Mouse (Mus musculus) erythroblast, embryonic 14.5 days (primary cell): ENCODE data around the gene Gm10413. TPM values are rescaled to one million over a fixed set of nuclear protein-coding genes. Genes with fewer than 3 reads are reported as not detected.
"Not testable (repeated sequence)": the region's sequence is repeated elsewhere in the genome, so short reads cannot be mapped to it uniquely, and the experiment has no call there.

ENCODE experiments used
- H3K27me3 ChIP-seq: 2 replicates; pipeline ENCODE4 v1.6.1; 2012; ENCODE audit warnings: inconsistent platforms; ENCODE audit not compliant: control insufficient read depth
- H3K36me3 ChIP-seq: 2 replicates; pipeline ENCODE4 v1.6.1; 2012; ENCODE audit warnings: mild to moderate bottlenecking, inconsistent platforms; ENCODE audit not compliant: control insufficient read depth
- H3K4me1 ChIP-seq: 2 replicates; pipeline ENCODE4 v1.6.1; 2012; ENCODE audit warnings: inconsistent platforms; ENCODE audit not compliant: control insufficient read depth
- H3K4me3 ChIP-seq: replicated peaks from 2 replicates; pipeline ENCODE3; 2012; ENCODE audit warnings: moderate library complexity, mild to moderate bottlenecking, inconsistent platforms
- H3K9me3 ChIP-seq: 2 replicates; pipeline ENCODE4 v1.6.1; 2012; ENCODE audit warnings: low read length, inconsistent platforms, mixed read lengths; ENCODE audit not compliant: control insufficient read depth
- polyA plus RNA-seq: library from polyadenylated mRNA; stranded (reverse); fragments of >175 nt; gene quantifications from 2 replicates; pipeline ENCODE4 v1.2.3, GENCODE M21; 2012

Gene Gm10413
- not detected in 2 replicates for polyA plus RNA-seq

DNA sequence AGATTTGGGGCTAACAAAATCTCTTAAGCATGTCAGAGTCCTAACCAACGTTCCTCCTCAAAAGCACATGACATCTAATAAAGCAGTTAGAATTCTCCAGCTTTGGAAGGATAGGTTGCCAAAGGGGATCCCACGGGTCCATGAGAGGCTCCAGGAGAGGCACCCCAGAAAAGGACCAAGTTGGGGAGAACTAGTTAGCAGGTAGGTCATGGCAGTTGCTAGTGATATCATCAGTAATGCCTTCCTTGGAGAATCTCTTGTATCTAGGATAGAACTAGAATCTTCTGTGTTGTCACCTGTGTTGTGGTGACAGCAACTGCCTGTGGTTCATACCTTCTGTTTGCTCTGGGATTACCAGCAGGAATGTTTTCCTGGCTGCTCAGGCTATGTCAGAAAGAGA lies at the start of gene Gm10413:
Gene Gm10413 (plus strand): TSS at position 301 of the 400 bp plus-strand sequence.
- not testable (repeated sequence) for H3K4me3 ChIP-seq, H3K36me3 ChIP-seq, H3K9me3 ChIP-seq, H3K4me1 ChIP-seq, H3K27me3 ChIP-seq

DNA sequence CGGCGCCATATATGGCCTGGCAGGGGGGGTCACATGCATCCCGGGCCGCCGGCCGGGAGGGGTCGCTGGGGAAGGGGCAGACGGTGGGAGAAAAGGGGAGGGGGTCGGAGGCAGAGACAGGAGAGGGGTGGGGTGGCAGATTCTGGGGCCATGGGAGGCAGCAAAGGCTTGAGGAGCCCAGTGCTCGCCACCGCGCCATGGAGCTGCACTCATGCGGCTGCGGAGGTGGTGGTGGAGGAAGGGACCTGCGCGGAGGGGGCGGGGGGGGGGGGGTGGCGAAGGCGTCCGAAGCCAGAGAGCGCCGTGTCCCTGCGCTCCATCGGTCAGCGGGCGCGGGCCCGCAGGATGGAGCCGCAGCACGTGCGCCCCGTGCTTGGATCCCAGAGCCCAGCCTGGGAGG lies 17.4 kb downstream of the Gm10413 start, which contains the start of gene Gm10409:
Gene Gm10409 (plus strand): TSS at position 301 of the 400 bp plus-strand sequence.
- not testable (repeated sequence) for H3K9me3 ChIP-seq, H3K4me1 ChIP-seq, H3K27me3 ChIP-seq, H3K4me3 ChIP-seq, H3K36me3 ChIP-seq

DNA sequence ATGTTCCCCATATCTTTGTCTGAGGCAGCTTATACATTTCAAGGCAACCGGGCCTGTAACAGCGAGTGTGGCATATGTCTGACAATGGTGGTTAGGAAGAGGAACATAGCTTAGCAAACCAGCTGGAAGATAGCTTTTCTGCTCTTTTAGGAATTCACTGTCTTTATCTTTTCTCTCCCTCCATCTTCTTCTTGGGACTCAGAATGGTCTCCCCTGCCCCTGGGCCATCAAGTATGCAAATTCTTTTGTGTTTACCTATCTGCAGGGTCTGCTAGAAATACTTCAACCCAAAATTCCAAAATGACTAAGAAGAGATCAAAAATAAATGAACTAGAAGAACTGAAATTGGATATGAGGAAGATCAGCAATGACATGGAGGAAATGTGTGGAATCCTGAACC lies 32.9 kb downstream of the Gm10413 start, which contains the start of gene Gm3005:
Gene Gm3005 (plus strand): TSS at position 301 of the 400 bp plus-strand sequence.
- H3K4me3 ChIP-seq, H3K27me3 ChIP-seq, H3K4me1 ChIP-seq, H3K36me3 ChIP-seq, H3K9me3 ChIP-seq: not testable (repeated sequence)

DNA sequence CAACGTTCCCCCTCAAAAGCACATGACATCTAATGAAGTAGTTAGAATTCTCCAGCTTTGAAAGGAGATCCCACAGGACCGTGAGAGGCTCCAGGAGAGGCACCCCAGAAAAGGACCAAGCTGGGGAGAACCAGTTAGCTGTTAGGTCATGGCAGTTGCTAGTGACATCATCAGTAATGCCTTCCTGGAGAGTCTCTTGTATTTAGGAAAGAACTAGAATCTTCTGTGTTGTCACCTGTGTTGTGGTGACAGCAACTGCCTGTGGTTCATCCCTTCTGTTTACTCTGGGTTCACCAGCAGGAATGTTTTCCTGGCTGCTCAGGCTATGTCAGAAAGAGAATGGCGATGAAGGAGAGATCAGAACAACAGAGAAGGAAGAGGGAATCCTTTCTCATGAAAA lies 54.2 kb downstream of the Gm10413 start, which contains the start of gene Gm10408:
Gene Gm10408 (plus strand): TSS at position 301 of the 400 bp plus-strand sequence.
- not testable (repeated sequence) for H3K27me3 ChIP-seq, H3K9me3 ChIP-seq, H3K36me3 ChIP-seq, H3K4me3 ChIP-seq, H3K4me1 ChIP-seq

Other genes with a start within 250 kb of the Gm10413 start
- gene Gm5795, start 206.8 kb upstream of the Gm10413 start, polyA plus RNA-seq, result not detected in 2 replicates
- gene D830030K20Rik, start 186.6 kb upstream of the Gm10413 start, polyA plus RNA-seq, result not detected in 2 replicates
- not detected in 2 replicates for gene Gm2956, start 62.5 kb upstream of the Gm10413 start, polyA plus RNA-seq
- gene Gm10409, start 17.5 kb downstream of the Gm10413 start, polyA plus RNA-seq, result not detected in 2 replicates
- not detected in 2 replicates for gene Gm3005, start 33.0 kb downstream of the Gm10413 start, polyA plus RNA-seq
- not detected in 2 replicates for gene Gm10408, start 54.3 kb downstream of the Gm10413 start, polyA plus RNA-seq
- gene Gm3012, start 239.4 kb downstream of the Gm10413 start, polyA plus RNA-seq, result not detected in 2 replicates